Mouse (Mus musculus): ENCODE results near the gene Nat10. TPM values are rescaled to one million over a fixed set of nuclear protein-coding genes. Genes with fewer than 3 reads are reported as not detected.

Gene Nat10
- total RNA-seq, 2 experiments from 2014 or later: 30.1 to 35.8 TPM

DNA sequence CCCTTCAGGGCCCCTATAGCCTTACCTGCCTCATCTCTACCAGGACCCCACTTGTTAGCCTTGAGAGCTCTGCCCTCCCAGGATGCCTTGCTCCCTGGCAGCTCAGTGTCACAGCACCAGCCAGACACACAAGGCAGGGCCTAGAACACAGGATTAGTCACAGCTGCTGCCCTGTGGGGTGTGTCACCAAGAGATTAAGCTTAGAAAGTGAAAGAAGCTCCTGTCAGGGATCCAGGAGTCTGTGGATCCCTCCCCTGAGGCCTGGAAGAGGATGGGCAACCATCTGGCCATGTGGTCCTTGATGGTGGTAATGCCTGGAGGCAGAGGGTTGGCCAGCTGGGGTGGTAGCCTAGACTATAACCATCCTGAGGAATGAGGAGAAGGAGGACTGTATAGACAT lies 73.9 kb downstream of the Nat10 start:
- no peak for DNase-seq (ENCODE audit: extremely low spot score in 1 of 2, low spot score in 2 of 2)
- H3K27ac ChIP-seq: no peak overlapping the region
- TF ChIP-seq CTCF (IDR thresholded peaks at IDR 0.05): no peak
- intact Hi-C loops (cut with DNase I): no loop called here
- no peak overlapping the region for H3K4me3 ChIP-seq

DNA sequence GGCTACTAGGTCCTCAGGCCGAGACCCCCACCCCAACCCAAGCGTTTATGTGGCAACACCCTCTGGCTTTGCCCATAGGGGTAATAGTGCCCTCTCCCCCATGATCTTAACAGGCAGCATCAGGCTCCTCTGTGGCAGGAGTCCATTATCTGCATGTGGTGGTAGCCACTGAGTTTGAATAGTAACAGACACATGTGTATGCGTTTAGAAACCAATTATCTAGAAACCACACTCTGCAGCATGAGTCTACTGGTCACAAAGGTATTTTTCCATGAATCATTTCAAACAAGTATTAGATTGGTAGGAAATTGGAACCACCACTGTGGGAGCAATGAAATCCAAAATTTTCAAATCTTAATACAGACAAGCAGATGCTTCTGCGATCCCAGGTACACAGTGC lies 75.5 kb downstream of the Nat10 start:
- H3K4me3 ChIP-seq: no peak overlapping the region
- no peak for DNase-seq (ENCODE audit: extremely low spot score in 1 of 2, low spot score in 2 of 2)
- H3K27ac ChIP-seq: no peak overlapping the region
- intact Hi-C loops (cut with DNase I): no loop called here
- TF ChIP-seq CTCF (IDR thresholded peaks at IDR 0.05): no peak

GRCm38 (mm10) chr2:103684926-103685577 lies 76.0 kb downstream of the Nat10 start:
- no peak for DNase-seq (ENCODE audit: extremely low spot score in 1 of 2, low spot score in 2 of 2)
- H3K27ac ChIP-seq: no peak overlapping the region
- no peak overlapping the region for H3K4me3 ChIP-seq
- TF ChIP-seq CTCF (IDR thresholded peaks at IDR 0.05): no peak
- intact Hi-C loops (cut with DNase I): no loop called here

GRCm38 (mm10) chr2:103684431-103684830 lies 76.6 kb downstream of the Nat10 start:
- TF ChIP-seq CTCF (IDR thresholded peaks at IDR 0.05): no peak
- H3K4me3 ChIP-seq: no peak overlapping the region
- no peak for DNase-seq (ENCODE audit: extremely low spot score in 1 of 2, low spot score in 2 of 2)
- intact Hi-C loops (cut with DNase I): no loop called here
- H3K27ac ChIP-seq: no peak overlapping the region

- no peak for DNase-seq (ENCODE audit: extremely low spot score in 1 of 2, low spot score in 2 of 2)
- no peak for TF ChIP-seq CTCF (IDR thresholded peaks at IDR 0.05)
- Histone ChIP-seq H3K27ac (no peak overlapping the region), H3K4me3 (no peak overlapping the region)
- intact Hi-C loops (cut with DNase I): no loop called here
These were observed 78.1 kb downstream of the Nat10 start for GRCm38 (mm10) chr2:103682927-103683442.

DNA sequence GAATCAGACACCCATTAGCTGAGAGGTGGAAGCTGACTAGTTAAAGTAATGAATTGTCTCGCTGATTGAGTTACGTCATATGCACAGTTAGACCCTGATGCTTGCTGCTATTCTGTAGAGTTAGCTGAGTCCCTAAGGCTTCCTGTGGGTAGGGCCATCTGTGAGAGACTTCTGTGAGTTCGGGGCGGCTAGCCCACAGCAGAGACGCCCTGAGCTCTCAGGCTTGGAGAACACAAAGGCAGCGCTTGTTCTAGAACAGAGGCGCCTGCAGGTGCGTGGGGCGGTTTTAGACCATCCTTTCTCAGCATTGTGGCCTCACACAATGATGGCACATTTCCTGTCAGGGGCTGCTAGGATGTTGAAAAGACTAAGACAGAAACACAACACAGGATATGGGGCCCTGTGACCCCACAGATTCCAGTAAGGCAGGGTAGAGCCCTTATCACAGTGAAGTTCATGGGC lies 78.8 kb downstream of the Nat10 start:
- Histone ChIP-seq H3K27ac (no peak overlapping the region), H3K4me3 (no peak overlapping the region)
- TF ChIP-seq CTCF (IDR thresholded peaks at IDR 0.05): no peak
- no peak for DNase-seq (ENCODE audit: extremely low spot score in 1 of 2, low spot score in 2 of 2)
- intact Hi-C loops (cut with DNase I): no loop called here

GRCm38 (mm10) chr2:103681149-103681548 lies 79.9 kb downstream of the Nat10 start:
- intact Hi-C loops (cut with DNase I): no loop called here
- Histone ChIP-seq H3K4me3 (no peak overlapping the region), H3K27ac (no peak overlapping the region)
- no peak for TF ChIP-seq CTCF (IDR thresholded peaks at IDR 0.05)
- DNase-seq (ENCODE audit: extremely low spot score in 1 of 2, low spot score in 2 of 2): no peak

GRCm38 (mm10) chr2:103680364-103681110 lies 80.5 kb downstream of the Nat10 start:
- no peak overlapping the region for H3K27ac ChIP-seq
- intact Hi-C loops (cut with DNase I): no loop called here
- H3K4me3 ChIP-seq: no peak overlapping the region
- TF ChIP-seq CTCF (IDR thresholded peaks at IDR 0.05): no peak
- no peak for DNase-seq (ENCODE audit: extremely low spot score in 1 of 2, low spot score in 2 of 2)

GRCm38 (mm10) chr2:103678433-103678832 lies 82.6 kb downstream of the Nat10 start:
- no peak overlapping the region for H3K4me3 ChIP-seq
- intact Hi-C loops (cut with DNase I): no loop called here
- H3K27ac ChIP-seq: no peak overlapping the region
- no peak for TF ChIP-seq CTCF (IDR thresholded peaks at IDR 0.05)
- DNase-seq (ENCODE audit: extremely low spot score in 1 of 2, low spot score in 2 of 2): no peak

DNA sequence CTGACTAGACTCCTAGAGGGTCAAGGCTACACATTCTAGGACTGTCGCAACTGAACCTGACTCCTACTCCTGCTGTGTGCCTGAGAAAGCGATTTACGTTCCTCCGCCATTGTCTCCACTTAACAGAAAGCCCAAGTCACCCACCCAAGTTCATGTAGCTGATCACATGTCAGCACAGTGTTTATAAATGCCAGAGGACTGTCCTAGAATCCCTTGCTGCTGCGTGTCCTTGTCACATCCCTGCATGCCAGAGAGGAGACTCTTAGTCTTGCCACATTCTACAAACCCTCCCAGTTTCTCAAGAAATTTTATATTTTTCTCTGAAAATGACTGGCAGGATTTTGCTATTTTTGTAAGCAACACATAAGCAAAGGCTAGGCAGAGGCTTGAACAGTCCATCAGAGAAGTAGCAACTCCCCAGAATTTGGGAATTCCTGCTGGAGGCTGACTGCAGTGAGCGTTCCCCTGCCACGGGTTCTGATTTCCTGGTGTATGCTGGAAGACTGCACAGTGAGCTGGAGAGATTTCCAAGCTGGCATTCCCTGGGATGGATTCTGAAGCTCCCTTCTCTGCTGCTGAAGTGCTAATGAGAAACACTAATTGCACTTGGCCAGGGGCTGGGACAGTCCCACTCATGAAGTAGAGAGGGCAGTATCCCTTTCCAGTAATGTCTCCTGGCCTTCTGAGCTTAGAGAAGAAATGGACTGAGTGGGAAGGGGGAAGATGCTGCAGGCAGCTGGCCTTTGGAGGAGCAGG lies 83.3 kb downstream of the Nat10 start:
- intact Hi-C loops (cut with DNase I): no loop called here
- no peak for TF ChIP-seq CTCF (IDR thresholded peaks at IDR 0.05)
- no peak overlapping the region for H3K27ac ChIP-seq
- DNase-seq (ENCODE audit: extremely low spot score in 1 of 2, low spot score in 2 of 2): no peak
- H3K4me3 ChIP-seq: no peak overlapping the region

GRCm38 (mm10) chr2:103676808-103677207 lies 84.3 kb downstream of the Nat10 start:
- intact Hi-C loops (cut with DNase I): no loop called here

GRCm38 (mm10) chr2:103675391-103675790 lies 85.7 kb downstream of the Nat10 start:
- no peak for DNase-seq (ENCODE audit: extremely low spot score in 1 of 2, low spot score in 2 of 2)
- no peak overlapping the region for H3K27ac ChIP-seq
- intact Hi-C loops (cut with DNase I): no loop called here
- TF ChIP-seq CTCF (IDR thresholded peaks at IDR 0.05): no peak
- no peak overlapping the region for H3K4me3 ChIP-seq

More at GRCm38 (mm10) chr2:103676808-103677207, 84.3 kb downstream of the Nat10 start:
- TF ChIP-seq CTCF (IDR thresholded peaks at IDR 0.05): no peak
- no peak for DNase-seq (ENCODE audit: extremely low spot score in 1 of 2, low spot score in 2 of 2)
- Histone ChIP-seq H3K27ac (no peak overlapping the region), H3K4me3 (no peak overlapping the region)
